Mouse (Mus musculus): ENCODE data around the gene Tmem189.

Gene Tmem189

DNA sequence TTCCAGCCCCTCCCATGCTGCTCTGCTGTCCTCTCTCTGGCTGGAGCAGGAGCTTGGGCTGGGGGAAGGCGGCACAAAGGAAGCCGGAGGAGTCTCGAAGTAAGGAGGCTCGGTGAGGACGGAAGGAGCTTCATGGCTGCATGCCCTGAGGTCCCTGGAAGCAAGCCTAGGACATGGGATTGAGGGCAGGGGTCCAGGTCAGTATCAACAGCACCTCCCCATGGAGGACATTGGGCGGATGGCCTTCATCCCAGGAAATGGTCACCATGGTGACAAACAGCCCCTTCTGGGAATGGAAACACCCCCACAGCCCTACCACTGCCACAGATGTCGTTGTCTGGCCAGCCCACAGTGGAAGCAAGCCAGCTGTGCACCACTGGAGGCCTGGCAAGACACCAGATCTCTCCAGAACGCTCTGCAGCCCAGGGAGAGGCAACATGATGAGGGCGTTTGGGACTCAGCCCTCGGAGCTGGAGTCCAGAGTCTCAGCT is 95.1 kb downstream of the Tmem189 start:
- DNase-seq (ENCODE audit: low spot score in 2 of 2) = peak in 1 of 2 experiments; percentile 21

DNA sequence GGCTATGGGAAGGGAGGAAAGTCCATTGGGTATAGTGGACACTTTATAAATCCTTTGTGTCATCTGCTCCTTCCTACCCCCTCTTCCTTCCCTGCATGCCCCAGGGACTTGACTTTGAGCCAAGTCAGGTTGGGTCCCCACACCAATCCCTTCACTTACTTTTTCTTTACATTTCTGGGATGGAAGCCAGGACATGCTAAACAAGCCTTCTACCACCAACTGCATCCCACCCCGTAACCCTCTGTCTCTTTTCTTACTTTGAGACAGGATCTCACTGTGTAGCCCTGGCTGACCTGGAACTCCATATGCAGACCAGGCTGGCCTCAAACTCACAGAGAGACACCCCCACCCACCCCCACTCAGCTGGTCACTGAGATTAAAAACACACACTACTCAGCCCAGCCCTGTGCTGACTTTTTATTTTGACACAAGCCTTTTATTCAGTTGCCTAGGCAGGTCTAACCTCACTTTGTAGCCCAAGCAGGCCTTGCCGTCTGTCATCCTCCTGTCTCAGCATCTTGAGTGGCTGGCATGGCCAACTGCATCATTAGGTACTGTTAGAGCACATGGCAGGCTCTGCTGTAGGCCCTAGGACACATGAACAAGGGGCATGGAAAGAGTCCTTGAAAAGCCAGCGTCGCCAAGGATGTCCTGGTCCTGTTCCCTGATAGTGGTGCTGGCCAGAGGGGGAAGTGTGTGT is 95.9 kb downstream of the Tmem189 start:
- no peak for DNase-seq (ENCODE audit: low spot score in 2 of 2)

All from spleen, postnatal 14 days (tissue).